Mouse (Mus musculus): ENCODE data around the gene Ntm.

Ntm gene

GRCm38 (mm10) chr9:29750371-29751014 lies 212.4 kb downstream of the Ntm start:
- DNase-seq, result no peak

DNA sequence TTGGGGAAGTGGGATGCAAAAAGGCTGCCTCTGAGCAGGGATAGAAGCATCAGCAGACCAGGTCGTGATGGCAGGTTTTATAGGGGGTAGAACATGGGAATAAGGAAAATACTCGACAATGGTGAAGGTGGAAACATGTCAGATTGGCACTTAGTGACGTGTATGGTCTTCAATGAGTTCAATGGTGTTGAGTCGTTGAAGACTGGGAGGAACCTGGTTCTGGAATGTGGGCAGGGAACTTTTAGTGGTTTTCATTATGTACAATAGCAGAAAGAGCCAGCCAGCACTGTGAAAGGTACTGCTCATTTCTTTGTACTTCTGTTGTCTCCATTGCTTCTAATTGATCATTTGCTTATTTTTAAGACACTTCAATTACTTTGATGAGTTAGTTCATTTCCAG lies 214.9 kb downstream of the Ntm start:
- no peak for DNase-seq

DNA sequence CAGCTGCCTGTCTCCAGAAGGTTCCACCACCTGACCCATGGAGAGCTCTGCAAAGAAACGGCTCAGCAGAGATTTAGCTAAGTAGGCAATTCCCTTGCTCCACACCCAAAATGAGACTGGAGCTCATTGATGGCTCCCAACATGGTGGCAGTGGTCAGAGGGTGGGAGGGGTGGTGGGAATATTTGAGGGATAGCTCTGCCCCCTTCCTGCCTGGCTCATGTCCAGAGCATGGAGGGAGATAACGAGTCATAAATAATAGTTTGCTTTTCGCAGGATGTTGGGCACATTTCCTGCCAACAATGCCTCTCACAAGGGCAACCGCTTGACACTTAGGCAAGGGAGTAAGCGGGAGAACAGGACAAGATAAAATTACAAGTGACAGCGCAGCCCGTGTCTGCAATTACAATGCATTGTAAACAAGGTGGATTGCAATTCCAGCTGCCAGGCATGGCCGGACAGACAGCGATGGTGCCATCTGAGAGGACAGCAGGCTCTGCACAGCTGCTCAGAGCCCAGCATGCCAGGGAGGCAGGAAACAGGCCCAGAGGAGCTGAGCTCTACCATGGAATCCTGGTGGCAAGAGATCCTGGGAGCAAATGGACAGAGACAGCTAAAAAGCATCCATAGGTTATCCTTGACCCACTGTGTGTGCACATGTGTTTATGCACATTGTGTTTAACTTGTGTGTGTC lies 224.0 kb downstream of the Ntm start:
- DNase-seq, result no peak

GRCm38 (mm10) chr9:29736031-29736430 lies 226.9 kb downstream of the Ntm start:
- no peak for DNase-seq

- no peak for DNase-seq
These were observed 230.0 kb downstream of the Ntm start for GRCm38 (mm10) chr9:29732895-29733294.

DNA sequence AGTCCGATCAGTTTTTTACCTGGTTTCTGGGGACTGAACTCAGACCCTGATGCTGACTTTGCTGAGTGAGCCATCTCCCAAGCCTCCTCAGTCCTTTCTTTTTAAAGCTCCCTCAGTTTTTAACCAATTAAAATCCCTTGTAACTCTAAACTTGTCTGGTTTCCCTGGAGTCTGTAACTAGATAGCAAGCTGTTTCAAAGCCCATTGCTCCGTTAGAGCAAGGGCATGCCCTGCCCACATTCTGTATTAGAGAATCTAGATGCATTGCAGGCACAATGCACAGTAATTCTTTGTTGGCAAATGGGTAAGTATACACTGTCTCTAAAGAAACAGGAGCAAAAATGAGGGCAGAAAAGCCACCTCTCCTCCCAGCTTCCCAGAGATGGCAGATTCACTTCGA lies 231.3 kb downstream of the Ntm start:
- no peak for DNase-seq

- no peak for DNase-seq
These were observed 235.2 kb downstream of the Ntm start for GRCm38 (mm10) chr9:29727540-29728432.

DNA sequence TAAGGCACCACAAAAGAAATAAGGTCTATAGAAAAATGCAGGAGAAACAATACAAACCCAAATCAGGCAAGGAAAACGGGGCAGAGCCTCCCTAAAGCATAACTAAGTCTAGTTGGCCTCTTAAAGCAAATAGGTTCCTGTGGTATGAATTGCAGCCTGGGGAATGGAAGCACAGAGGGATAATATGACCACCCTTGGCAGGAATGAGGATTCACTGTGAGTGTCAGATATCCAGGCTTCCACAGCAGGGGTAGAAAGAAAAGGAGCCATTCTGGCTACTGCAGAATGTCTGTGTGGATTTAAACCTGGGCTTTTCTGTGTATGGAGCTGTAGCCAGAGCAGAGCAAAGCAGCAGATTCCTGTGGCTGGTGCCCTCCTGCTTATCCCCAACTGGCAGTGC lies 241.5 kb downstream of the Ntm start:
- DNase-seq, result no peak

GRCm38 (mm10) chr9:29716795-29717194 lies 246.1 kb downstream of the Ntm start:
- DNase-seq, result no peak

DNA sequence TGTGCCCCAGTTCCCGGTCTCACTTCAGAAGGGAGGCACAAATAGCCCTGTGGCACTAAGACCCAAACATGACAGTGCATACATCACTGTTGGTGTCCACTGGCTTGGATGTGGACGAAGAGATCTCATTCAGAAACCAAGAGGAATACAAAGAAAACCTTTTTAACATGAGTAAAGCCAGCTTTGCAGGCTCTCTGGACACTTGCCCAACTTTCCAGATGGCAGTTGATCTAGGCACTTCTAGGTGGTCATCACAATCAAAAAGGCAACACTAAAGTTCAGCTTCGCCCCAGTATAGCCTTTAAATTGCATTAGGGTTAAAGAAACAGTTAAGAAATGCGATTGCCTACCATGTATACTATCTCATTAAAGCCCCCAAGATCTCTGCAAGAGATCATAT lies 264.7 kb downstream of the Ntm start:
- DNase-seq, result no peak

GRCm38 (mm10) chr9:29694151-29694550 lies 268.8 kb downstream of the Ntm start:
- DNase-seq, result no peak

- no peak for DNase-seq
These were observed 271.6 kb downstream of the Ntm start for GRCm38 (mm10) chr9:29691186-29691855.

GRCm38 (mm10) chr9:29682224-29682623 lies 280.7 kb downstream of the Ntm start:
- no peak for DNase-seq

DNA sequence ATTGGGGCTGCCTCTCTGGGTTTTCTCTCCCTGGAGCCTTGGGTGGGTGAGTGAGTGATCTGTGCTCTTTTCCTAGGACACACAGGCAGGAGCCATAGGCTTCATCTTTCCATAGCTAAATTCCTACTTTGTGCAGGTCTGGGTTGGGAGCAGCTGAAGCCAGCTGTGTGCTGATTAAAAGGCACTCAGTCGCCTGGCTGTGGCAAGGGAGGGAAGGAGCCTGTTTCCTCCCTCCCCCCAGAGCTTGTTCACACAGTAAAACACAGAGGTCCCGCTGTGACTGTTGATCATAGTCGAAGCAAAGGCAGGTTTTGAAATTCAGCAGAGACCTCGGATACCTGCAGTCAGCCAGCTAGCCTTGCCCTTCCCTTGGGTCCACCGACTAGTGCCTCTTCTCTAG lies 282.3 kb downstream of the Ntm start:
- DNase-seq, result no peak

- no peak for DNase-seq
These were observed 289.0 kb downstream of the Ntm start for GRCm38 (mm10) chr9:29673911-29674310.

GRCm38 (mm10) chr9:29671861-29672260 lies 291.1 kb downstream of the Ntm start:
- no peak for DNase-seq

DNA sequence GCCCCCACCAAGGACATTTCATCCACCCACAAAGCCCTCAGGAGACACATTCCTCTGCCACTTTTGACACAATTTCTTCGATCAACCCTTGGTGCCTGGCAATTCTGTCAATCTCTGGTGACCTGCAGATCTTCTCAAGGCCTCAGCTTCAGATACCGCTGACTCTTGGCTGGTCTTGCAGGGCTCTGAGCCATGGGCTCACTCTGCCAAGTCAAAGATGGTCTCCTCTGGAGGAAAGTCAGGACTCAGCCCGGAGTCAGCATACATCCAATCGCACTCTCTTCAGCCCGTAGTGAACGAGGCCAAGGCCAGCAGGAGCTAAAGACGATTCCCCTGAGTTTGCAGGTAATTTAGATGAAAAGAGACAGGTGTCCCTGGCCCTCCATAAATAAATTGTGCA lies 299.7 kb downstream of the Ntm start:
- DNase-seq, result no peak

GRCm38 (mm10) chr9:29661468-29662145 lies 301.3 kb downstream of the Ntm start:
- DNase-seq, result no peak

DNA sequence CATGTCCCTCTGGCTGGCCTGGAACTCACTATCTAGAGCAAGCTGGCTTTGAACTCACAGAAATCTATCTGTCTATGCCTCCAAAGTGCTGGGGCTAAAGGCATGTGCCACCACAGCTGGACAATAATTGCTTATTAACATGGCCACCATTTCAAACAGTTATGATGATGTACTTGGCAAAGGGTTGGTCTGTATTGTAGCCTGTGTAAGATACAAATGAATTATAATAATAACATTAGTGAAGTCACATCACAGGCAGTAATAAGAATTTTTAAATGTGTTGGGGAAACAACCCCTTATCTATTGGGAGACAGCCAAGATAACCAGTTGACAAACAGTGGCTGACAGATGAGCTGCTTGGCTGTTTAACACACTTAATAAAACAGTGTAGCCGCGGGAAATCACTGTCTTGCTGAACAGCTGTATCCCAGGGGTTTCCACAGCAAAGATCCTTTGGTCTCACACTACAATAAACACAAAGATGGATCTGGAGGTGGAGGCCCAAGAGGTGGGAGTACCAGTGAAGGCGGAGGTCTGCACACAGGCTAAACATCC lies 302.8 kb downstream of the Ntm start:
- no peak for DNase-seq

- DNase-seq, result no peak
These were observed 305.0 kb downstream of the Ntm start for GRCm38 (mm10) chr9:29657761-29658465.

- DNase-seq, result no peak
These were observed 308.1 kb downstream of the Ntm start for GRCm38 (mm10) chr9:29654885-29655284.

All from thymus, adult 18-20 months (tissue).